Mouse (Mus musculus) naive thymus-derived CD4-positive, alpha-beta T cell, adult 2 months (primary cell): ENCODE data around the gene Olfr1079.
"Not testable (repeated sequence)": the region's sequence is repeated elsewhere in the genome, so short reads cannot be mapped to it uniquely, and the experiment has no call there.

ENCODE experiments used
- DNase-seq: peaks from one replicate; pipeline ENCODE4 v3.0.0-alpha.2; 2011; ENCODE audit warnings: low read depth

The Olfr1079 gene

DNA sequence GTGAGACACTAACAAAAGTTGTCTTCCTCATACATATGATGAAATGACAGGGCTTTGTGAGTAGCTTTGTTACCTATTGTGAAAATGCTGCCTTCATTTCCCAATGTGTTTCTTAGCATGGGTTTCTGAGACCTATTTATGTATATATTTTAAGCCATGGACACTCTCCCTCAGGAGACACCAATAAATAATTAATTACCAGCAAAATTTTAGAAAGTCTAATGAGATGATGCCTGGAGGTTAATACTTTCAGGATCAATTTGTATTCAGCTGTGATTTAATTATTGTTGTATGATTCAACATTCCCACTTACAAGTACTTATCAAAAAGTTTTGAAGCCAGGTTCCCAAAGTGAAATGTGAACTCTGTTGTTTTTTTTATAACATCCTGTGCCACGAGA is at the start of gene Olfr1079:
Gene Olfr1079 (minus strand): TSS at position 101 of the 400 bp plus-strand sequence.
- DNase-seq = no peak

DNA sequence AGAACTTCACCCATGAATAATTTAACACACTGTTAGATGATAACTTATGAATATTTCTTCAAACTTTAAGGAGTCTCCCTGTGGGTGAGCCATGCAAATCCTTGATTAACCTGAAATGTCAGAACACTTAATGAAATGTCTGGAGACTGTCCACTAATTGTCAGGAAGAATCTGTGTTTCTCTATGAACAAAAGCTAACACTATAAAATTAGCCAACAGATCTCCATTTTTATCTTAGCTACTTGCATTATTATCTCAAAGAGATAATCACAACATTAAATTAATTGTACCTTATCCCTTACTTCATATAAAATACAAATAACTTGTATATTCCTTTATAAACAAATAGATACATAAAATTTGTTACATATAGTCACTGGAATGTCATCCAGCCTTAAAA is 15.9 kb upstream of the Olfr1079 start, which contains the start of gene Olfr1080:
Gene Olfr1080 (minus strand): TSS at position 101 of the 400 bp plus-strand sequence.
- not testable (repeated sequence) for DNase-seq

- no peak for DNase-seq
Measured at GRCm38 (mm10) chr2:86530991-86531390, 11.3 kb downstream of the Olfr1079 start.

DNA sequence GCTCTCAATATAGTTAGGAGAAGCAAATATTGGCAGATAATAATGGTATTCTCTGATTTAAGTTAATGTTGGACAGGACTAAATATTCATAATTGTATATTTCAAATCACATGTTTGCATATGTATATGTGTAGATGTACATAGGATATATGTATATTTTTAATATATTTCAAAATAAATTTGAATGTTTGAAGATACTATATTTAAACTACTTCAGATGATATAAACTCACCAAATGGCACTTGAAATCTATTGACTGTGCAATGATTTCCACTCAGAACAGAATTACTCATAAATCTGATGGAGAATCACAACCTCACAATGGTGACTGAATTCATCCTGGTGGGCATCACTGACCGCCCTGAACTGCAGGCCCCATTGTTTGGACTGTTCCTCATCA is 34.1 kb downstream of the Olfr1079 start, which contains the start of gene Olfr1076:
Gene Olfr1076 (plus strand): TSS at position 301 of the 400 bp plus-strand sequence.
- no peak for DNase-seq

DNA sequence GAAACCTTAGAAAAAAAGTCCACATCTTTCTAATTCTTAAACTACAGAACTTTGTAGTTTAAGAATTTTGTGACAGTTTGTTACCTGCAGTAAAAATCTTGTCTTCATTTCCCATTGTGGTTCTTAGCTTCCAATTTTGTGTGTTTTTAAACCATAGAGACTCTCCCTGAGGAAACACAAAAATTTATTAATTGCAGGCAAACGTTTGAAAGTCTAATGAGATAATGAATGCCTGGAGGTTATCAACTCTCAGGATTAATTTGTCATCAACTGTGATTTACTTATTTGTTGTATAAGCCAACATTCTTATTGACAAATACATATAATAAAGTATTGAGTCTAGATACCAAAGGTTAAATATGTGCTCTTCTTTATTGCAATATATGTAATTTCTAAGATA is 55.0 kb downstream of the Olfr1079 start, which contains the start of gene Olfr228:
Gene Olfr228 (minus strand): TSS at position 101 of the 400 bp plus-strand sequence.
- DNase-seq = no peak
